Mouse (Mus musculus): Measurements from ENCODE around the gene Gria2. TPM values are rescaled to one million over a fixed set of nuclear protein-coding genes. Genes with fewer than 3 reads are reported as not detected.

The Gria2 gene
- polyA plus RNA-seq, 1 experiment from 2014 or later = 0.33 TPM

DNA sequence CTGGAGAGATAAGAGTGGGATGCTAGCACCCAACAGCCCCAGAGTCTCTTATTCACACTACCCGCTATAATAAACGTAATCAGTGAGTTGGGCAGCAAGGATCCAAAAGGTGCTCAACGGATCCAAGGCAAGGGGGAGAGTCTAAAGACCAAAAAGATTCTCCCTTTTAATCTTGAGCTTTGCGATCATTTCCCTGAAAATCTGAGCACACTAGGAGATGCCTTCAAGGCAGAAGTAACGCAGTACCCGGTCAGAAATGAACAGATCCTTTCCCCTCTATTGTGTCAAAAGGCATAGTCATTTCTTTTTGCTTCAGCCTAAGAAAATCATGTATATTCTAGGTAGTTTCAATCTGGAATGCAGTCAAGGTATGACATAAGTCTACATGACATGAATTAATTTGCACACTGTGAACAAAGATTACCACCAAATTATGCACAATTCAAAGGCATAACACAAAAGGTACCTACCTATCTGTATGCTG is 766 bp downstream of the Gria2 start:
- Histone ChIP-seq H3K27me3 (peaks cover 29% of the 10 kb centered on the region), H3K36me3 (no peaks in the 10 kb centered on the region), H3K9ac (no peak overlapping the region), H3K4me2 (no peak overlapping the region), H3K9me3 (replicated peaks) (no peaks in the 10 kb centered on the region), H3K27ac (no peak overlapping the region), H3K4me1 (replicated peaks) (no peaks in the 10 kb centered on the region), H3K4me3 (replicated peaks) (no peak overlapping the region)
- no peak for DNase-seq
- no peak for ATAC-seq (ENCODE audit: low read depth)
- WGBS (ENCODE audit: insufficient replicate concordance) = 15% methylated on average over 6 of the region's 6 CpGs

DNA sequence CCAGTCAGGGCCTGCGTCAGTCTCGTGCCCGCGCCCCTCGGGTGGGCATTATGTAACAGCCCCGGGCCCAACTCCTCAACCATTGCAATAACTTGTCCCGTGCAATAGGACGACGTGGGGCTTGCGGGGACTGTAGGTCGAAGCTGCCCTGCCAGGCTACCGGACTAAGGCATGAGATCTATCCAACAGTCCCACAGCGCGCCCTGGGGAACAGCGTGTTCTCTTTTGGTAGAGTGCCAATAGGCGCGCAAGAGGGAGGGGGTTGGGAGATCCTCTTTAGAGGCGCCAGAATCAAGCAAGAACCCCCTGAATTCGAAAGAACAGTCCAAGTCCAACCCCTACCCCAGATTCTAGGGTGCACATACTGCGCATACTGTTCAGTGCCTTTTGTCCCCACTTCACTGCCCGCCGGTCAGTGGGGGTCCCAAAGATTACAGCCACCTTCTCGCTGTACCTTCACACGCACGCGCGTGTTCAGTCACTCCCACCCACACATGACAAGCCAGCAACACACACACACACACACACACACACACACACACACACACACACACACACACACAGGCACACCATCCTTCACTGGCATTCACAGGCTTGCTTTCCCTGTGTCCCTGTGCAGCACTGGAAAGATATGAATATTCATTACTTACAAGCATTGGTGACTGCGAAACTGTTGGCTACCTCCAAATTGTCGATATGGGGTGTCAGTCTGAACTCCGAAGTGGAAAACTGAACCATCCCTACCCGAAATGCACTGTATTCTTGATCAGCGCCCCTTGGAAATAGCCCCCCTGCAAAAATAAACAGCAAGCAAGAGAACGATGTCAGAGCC is 1.4 kb downstream of the Gria2 start:
- Histone ChIP-seq H3K4me3 (replicated peaks) (no peak overlapping the region), H3K36me3 (no peaks in the 10 kb centered on the region), H3K27me3 (peaks cover 29% of the 10 kb centered on the region), H3K27ac (no peak overlapping the region), H3K9me3 (replicated peaks) (no peaks in the 10 kb centered on the region), H3K4me2 (peak overlapping the region; percentile 37), H3K4me1 (replicated peaks) (no peaks in the 10 kb centered on the region), H3K9ac (no peak overlapping the region)
- DNase-seq (no peak), ATAC-seq (ENCODE audit: low read depth) (no peak)
- WGBS (ENCODE audit: insufficient replicate concordance) = 9% methylated on average over 32 of the region's 33 CpGs

DNA sequence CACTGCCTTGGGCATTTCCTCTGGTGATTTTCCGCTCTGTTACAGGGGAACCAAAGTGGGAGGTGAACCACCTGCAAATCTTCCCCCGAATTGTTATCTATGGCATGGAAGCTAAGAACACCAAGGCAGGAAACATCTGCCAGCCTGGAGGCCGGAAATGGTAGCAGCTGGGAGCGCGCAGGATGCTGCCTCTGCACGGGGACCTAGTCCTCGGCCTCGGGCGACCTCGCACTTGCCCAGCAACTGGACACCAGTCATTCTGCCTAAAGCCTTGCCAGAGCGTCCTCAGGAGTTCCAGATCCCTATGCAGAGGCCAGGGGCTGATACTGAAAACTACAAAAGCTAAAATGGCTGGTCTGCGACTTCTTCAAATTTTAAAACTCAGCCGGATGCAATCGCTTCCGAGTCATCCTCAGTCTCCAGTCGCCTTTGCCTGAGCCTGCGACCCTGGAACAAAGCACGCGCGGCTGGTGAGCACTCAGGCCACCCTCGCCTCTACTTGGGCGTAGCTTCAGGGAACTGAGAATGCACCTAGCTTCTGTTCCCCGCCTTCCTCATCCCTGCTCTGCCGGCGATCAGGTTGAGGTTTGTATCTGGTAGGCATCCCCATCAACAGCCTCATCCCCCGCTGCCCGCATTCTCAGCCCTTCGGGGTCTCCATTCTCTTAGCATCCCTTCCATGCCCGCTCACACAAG is 2.2 kb downstream of the Gria2 start:
- ATAC-seq (ENCODE audit: low read depth) (no peak), DNase-seq (peak; percentile 2)
- under 1% methylated on average over 29 of the region's 29 CpGs for WGBS (ENCODE audit: insufficient replicate concordance)
- H3K9ac ChIP-seq = no peak overlapping the region
- H3K36me3 ChIP-seq = no peaks in the 10 kb centered on the region
- H3K27me3 ChIP-seq = peaks cover 29% of the 10 kb centered on the region
- H3K4me2 ChIP-seq = peak overlapping the region; percentile 37
- no peaks in the 10 kb centered on the region for H3K4me1 ChIP-seq (replicated peaks)
- H3K9me3 ChIP-seq (replicated peaks) = no peaks in the 10 kb centered on the region
- H3K4me3 ChIP-seq (replicated peaks) = no peak overlapping the region
- H3K27ac ChIP-seq = no peak overlapping the region

DNA sequence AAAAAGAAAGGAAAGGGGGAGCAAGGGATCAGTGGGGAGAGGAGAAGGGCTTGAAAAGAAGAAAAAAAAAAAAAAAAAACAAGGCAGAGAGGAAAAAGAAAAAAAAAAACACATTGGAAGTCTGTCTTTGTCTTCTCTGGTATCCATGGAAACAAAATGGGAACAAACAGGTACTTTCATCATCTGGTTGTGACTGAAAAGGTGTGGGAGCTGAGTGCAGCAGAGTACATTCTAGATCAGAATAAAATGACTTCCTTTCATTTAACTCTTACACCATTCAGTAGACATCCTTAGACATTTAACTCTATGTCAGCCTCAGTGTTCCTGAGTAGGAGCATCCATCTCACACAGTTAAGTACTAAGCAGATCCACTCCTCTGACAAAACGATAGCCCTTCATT is 4.7 kb downstream of the Gria2 start:
- H3K36me3 ChIP-seq = no peaks in the 10 kb centered on the region
- no peaks in the 10 kb centered on the region for H3K4me1 ChIP-seq (replicated peaks)
- 51% methylated on average over 1 of the region's 1 CpGs for WGBS (ENCODE audit: insufficient replicate concordance)
- no peak for DNase-seq
- H3K4me3 ChIP-seq (replicated peaks) = no peak overlapping the region
- ATAC-seq (ENCODE audit: low read depth) = no peak
- H3K9me3 ChIP-seq (replicated peaks) = no peaks in the 10 kb centered on the region
- peaks cover 29% of the 10 kb centered on the region for H3K27me3 ChIP-seq
- H3K9ac ChIP-seq = no peak overlapping the region
- H3K4me2 ChIP-seq = no peak overlapping the region
- H3K27ac ChIP-seq = no peak overlapping the region

DNA sequence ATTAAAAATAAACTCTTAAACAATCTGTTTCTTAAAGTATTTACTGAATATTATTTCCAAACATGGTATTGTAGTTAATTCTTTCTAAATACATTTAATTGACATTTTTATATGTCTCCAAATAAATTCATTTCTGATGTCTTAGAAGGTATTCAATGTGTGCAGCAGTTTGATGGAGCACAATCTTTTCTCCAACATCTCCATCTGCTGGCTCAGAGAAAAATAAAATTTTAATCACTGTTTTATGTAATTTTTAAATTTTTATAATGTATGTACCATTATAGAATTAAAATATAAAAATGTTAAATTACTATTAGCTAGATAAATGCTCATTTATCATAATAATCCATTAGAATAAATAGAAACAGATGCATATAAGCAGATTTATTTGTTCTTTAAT is 5.9 kb downstream of the Gria2 start:
- DNase-seq (no peak), ATAC-seq (ENCODE audit: low read depth) (no peak)
- no peak overlapping the region for H3K4me2 ChIP-seq
- no peaks in the 10 kb centered on the region for H3K36me3 ChIP-seq
- H3K4me3 ChIP-seq (replicated peaks) = no peak overlapping the region
- H3K9ac ChIP-seq = no peak overlapping the region
- peaks cover 17% of the 10 kb centered on the region for H3K27me3 ChIP-seq
- H3K9me3 ChIP-seq (replicated peaks) = no peaks in the 10 kb centered on the region
- H3K27ac ChIP-seq = no peak overlapping the region
- no peaks in the 10 kb centered on the region for H3K4me1 ChIP-seq (replicated peaks)

DNA sequence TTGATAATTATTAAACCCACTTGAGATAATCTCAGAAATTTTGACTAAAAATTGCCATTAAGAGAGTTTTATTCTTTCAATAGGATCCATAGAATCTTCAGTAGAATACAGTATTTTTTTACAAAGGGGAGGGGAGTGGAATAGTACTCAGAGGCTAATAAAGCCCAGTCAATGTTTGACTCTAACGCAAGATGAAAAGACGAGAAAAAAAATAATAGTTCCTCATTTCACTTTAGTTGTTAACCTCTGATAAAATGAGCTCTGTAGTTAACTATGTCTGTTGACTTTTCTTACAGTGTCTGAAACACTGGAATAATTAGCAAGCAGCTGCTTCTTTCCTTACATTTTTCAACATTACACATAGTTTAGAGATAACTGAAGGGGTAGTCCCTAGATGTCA is 7.4 kb downstream of the Gria2 start:
- no peak for ATAC-seq (ENCODE audit: low read depth)
- H3K4me2 ChIP-seq = no peak overlapping the region
- H3K27me3 ChIP-seq = peaks cover 2% of the 10 kb centered on the region
- WGBS (ENCODE audit: insufficient replicate concordance) = 51% methylated on average over 2 of the region's 2 CpGs
- H3K9ac ChIP-seq = no peak overlapping the region
- H3K9me3 ChIP-seq (replicated peaks) = no peaks in the 10 kb centered on the region
- no peak overlapping the region for H3K4me3 ChIP-seq (replicated peaks)
- no peaks in the 10 kb centered on the region for H3K36me3 ChIP-seq
- no peak overlapping the region for H3K27ac ChIP-seq
- DNase-seq = no peak
- no peaks in the 10 kb centered on the region for H3K4me1 ChIP-seq (replicated peaks)

DNA sequence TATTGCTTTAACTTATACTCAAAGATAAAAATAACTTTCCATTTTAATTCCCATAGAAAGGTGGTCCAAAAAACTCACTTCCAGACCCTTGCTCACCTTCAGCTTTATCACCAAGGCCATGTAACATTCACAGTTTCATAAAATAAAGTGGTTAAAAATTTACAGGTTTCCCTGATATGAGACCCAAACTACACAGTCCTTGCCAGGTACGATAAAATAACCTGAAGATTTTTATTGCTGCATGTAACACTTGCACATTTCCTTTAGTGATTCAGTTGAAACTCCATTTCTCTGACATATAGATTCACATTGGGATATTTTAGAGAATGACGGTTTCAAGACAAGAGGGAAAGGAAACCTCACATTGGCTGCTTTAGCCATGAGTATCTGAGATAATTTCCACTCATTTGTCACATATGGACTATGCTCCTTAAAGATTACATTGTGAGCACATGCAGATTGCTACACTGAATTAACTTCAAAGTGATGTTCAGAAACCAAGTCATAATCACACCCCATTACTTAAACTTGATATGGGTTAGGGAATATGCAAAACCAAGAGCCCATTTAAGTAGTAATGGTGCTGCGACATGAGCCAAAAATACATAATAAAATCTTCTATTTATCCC is 15.4 kb downstream of the Gria2 start:
- no peak for DNase-seq
- no peaks in the 10 kb centered on the region for H3K4me1 ChIP-seq (replicated peaks)
- H3K36me3 ChIP-seq = no peaks in the 10 kb centered on the region
- WGBS (ENCODE audit: insufficient replicate concordance) = 66% methylated on average over 3 of the region's 3 CpGs
- H3K27ac ChIP-seq = no peak overlapping the region
- H3K27me3 ChIP-seq = no peaks in the 10 kb centered on the region
- no peak for ATAC-seq (ENCODE audit: low read depth)
- H3K9me3 ChIP-seq (replicated peaks) = no peaks in the 10 kb centered on the region
- no peak overlapping the region for H3K9ac ChIP-seq
- H3K4me2 ChIP-seq = no peak overlapping the region
- H3K4me3 ChIP-seq (replicated peaks) = no peak overlapping the region

DNA sequence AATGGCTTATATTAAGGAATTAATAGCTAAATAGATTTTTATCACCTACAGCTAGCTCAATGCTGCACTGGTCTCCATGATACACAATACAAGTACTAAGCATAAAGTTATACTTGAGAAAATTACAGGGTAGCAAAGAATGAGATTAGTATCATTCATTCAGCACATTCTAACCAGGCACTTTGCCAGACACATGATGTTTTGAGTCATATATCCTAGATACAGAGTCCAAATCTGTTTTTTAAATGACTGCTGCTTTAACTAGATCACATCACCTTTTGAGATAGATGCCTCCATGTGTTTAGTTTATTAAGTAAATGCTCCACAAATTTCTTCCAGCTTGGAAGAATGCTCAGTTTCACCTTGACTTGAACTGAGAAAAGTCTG is 21.5 kb downstream of the Gria2 start:
- Histone ChIP-seq H3K9ac (no peak overlapping the region), H3K4me2 (no peak overlapping the region), H3K4me1 (replicated peaks) (no peaks in the 10 kb centered on the region), H3K4me3 (replicated peaks) (no peak overlapping the region), H3K27me3 (no peaks in the 10 kb centered on the region), H3K36me3 (no peaks in the 10 kb centered on the region), H3K9me3 (replicated peaks) (no peaks in the 10 kb centered on the region), H3K27ac (no peak overlapping the region)
- ATAC-seq (ENCODE audit: low read depth) (no peak), DNase-seq (no peak)

DNA sequence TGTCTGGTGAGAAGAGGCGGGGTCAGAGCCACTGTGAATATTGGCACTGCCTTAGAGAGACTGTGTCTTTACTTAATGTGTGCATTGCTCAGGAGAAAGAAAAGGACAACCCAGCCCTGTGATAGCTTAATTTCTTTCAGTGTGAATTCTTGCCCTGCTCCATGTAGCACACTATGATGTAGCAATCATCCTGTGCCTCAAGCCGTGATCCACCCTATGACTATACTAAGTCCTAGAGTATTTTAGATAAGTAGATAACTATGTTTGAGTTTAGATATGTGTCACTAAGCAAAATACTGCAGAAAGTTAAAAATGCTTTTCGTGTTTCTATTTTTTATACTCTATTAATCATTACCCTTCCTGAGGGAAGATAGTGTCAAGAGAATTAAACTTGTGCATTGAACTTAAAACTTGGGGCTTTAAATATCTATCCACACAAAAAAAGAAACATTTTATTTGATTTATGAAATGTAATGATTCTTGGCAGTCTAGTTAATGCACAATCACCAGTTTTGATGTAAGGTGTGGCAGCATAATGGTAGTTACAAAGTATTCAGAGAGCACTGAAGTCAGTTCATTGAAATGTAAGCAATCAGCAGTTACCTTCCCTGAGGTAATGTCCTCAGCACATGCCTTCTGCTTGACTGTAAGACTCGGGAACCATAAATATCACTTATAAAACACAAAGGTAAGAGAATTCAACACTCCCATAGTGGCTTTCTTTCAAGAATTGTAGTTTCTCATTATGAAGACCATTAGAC is 22.1 kb downstream of the Gria2 start:
- 55% methylated on average over 4 of the region's 4 CpGs for WGBS (ENCODE audit: insufficient replicate concordance)

DNA sequence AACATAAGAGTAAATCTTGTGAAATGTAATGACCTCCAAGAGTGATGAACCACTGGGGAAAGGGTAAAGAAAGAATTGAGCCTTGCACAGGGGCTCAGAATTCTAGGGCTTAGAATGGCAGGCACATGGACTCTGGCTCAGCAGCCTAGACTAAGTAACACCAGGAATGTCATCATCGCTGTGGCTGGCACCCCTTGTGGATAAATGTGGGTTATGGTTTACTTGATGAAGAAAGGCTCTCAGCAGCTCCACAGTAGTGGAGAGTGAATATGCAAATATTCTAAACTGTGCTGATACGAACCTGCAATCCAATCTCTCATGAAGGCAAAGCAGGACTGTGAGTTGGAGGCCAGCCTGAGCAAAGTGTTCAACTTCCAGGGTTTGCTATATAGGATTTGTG is 26.0 kb downstream of the Gria2 start:
- Histone ChIP-seq H3K9ac (no peak overlapping the region), H3K27me3 (no peaks in the 10 kb centered on the region), H3K27ac (no peak overlapping the region), H3K4me1 (replicated peaks) (no peaks in the 10 kb centered on the region), H3K4me2 (no peak overlapping the region), H3K9me3 (replicated peaks) (no peaks in the 10 kb centered on the region), H3K36me3 (no peaks in the 10 kb centered on the region), H3K4me3 (replicated peaks) (no peak overlapping the region)
- ATAC-seq (ENCODE audit: low read depth) (no peak), DNase-seq (no peak)
- WGBS (ENCODE audit: insufficient replicate concordance) = 53% methylated on average over 2 of the region's 2 CpGs

More for the DNA sequence above, 22.1 kb downstream of the Gria2 start:
- H3K9me3 ChIP-seq (replicated peaks) = no peaks in the 10 kb centered on the region
- H3K4me3 ChIP-seq (replicated peaks) = no peak overlapping the region
- H3K36me3 ChIP-seq = no peaks in the 10 kb centered on the region
- no peak overlapping the region for H3K9ac ChIP-seq
- H3K4me1 ChIP-seq (replicated peaks) = no peaks in the 10 kb centered on the region
- no peak overlapping the region for H3K27ac ChIP-seq
- no peak for ATAC-seq (ENCODE audit: low read depth)
- H3K4me2 ChIP-seq = no peak overlapping the region
- no peak for DNase-seq
- no peaks in the 10 kb centered on the region for H3K27me3 ChIP-seq

DNA sequence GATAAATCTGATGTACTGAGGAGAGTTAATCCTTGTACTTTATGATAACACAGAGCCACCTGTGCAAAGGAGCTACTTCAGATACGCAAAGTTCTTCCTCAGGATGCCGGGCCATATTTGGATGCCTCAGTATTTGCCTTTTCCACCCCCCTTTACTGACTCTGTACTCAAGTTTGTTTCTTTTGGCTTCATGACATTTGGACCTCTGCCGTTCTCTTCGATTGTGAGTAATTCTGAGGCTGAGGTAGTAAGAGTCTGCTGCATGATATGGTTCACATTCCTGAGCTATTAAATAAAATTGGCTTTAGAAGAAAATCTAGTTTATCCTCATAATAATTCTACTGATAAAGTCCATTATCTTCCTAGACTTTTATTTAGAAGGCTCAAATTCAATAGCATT is 26.7 kb downstream of the Gria2 start:
- H3K4me1 ChIP-seq (replicated peaks) = no peaks in the 10 kb centered on the region
- no peak overlapping the region for H3K9ac ChIP-seq
- H3K36me3 ChIP-seq = no peaks in the 10 kb centered on the region
- H3K4me2 ChIP-seq = no peak overlapping the region
- H3K4me3 ChIP-seq (replicated peaks) = no peak overlapping the region
- WGBS (ENCODE audit: insufficient replicate concordance) = 82% methylated on average over 4 of the region's 4 CpGs
- H3K27ac ChIP-seq = no peak overlapping the region
- H3K9me3 ChIP-seq (replicated peaks) = no peaks in the 10 kb centered on the region
- no peaks in the 10 kb centered on the region for H3K27me3 ChIP-seq
- DNase-seq (no peak), ATAC-seq (ENCODE audit: low read depth) (no peak)
